Mouse (Mus musculus) MEL-GATA-1-ER (cell line): Measurements from ENCODE around the gene 3110018I06Rik.

Source experiments
- DNase-seq: peaks from one replicate; pipeline ENCODE4 v3.0.0-alpha.2; 2012; ENCODE audit warnings: low read depth; ENCODE audit errors: extremely low read depth

Gene 3110018I06Rik

GRCm38 (mm10) chr12:107488371-107488770, at the start of gene 3110018I06Rik:
Gene 3110018I06Rik, plus strand, starts transcription at chr12:107488632.
- no peak for DNase-seq

DNA sequence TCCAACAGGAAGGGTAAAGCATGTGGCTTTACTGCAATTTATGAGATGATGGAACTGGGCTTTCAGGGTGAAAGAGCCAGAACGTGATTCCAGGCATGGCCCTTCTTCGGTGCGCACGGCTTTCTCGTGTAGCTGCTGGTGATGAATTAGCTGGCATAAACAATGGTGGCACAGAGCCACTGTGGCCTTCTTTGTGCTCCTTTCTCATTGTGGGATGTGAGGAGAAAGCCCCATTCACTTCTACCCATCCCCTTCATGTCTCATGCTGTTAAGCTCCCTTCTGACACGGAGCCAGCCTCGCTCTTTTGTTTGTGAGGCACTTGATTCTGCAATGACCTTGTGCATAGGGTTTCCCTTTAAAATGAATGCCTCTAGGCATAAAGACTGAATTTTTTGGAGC, 43.8 kb upstream of the 3110018I06Rik start:
- no peak for DNase-seq

GRCm38 (mm10) chr12:107457835-107458234, 30.6 kb upstream of the 3110018I06Rik start:
- no peak for DNase-seq

DNA sequence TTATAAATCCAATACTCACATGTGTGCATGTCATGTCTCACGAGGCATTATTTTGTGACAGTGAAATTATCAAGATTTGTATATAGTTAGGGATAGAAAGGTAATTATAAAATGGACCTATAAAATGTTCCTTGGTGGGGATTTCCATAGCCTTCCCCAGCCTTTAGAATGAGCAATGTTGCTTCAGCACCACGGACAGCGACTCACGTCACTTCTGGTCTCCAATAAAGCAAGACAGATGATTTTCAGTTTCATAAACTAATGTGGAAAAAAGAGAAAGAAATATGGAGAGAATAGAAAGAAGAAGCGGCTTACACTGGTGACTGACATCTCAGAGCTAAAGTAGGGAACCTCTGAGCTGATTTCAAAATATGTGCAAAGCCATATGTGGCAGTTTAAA, 23.7 kb upstream of the 3110018I06Rik start:
- DNase-seq, result no peak

DNA sequence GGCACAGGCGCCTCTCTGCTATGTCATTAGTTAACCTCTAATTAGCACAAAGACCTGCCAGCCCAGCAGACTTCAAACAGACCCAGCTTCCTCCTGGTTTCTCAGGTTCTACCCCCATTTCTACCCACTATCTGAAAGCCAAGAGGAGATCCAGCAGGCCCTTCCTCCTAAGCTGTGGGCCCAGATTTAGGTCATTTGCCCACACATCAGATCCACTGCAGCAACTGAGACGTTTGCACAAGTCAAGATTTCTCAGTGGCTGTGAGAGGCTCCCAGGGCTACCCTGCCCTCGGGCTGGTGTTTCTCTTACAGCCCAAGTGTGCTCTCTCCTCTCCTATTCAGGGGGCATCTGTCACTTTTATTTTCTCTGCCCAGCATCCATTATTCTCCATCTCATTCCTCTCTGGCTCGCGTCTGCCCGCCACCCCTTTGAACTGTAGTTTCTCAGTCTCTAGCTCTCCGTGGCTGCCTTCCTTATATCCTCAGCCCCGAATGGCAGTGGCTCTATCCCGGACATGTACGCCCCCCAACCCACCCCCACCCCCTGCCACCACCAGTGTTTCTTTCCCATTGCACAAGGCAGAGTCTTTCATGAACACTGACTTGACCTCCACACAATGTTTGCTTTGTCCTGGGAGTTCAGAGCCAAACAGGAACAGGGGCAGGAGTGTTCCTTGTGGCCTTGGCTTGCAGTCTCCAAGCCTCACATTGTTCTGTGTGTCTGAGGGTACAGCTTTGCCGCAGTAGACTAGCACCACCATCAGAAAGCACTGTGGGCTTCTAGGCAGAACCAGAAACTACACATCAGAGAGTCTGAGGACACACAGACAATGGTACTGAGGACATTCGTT, 11.8 kb upstream of the 3110018I06Rik start:
- no peak for DNase-seq

DNA sequence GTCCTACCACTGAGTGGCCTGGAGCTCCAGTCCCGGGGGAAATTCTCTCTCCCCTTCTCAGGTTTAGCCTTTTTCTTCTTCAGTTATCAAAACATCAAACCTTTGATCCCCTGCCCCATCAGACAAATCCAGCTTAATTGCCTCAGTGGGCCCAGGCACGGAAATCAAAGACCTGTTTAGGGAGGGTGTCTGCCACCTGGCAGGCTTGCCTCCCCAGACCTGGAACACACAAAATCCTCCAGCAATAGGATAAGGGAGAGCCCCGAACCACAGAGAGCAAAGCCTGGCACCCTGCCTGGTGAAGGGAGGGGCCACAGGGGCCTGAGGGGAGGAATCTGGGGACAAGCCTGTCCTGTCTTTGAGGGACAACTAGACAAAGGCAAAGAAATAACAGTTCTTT, 9.1 kb upstream of the 3110018I06Rik start:
- no peak for DNase-seq

GRCm38 (mm10) chr12:107483031-107483430, 5.4 kb upstream of the 3110018I06Rik start:
- no peak for DNase-seq

DNA sequence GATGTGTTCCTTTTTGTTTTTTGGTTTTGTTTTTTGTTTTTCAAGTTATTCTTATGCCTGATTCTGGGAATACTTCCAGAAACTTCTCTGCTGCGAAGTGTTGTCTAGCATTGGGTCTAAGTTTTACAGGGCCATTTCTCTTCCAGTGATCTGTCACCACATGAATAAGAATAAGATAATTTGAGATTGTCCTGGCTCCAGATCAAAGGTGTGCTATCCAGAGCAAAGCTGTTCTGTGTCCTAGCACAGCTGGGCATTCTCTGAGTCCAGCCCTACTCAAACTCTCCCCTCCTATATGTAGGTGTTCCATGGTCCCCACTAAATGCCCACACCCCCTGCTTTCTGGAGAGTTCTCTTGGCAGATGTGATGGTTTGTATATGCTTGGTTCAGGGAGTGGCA, 2.9 kb downstream of the 3110018I06Rik start:
- no peak for DNase-seq

GRCm38 (mm10) chr12:107496924-107497323, 8.5 kb downstream of the 3110018I06Rik start:
- no peak for DNase-seq

- DNase-seq, result no peak
These were observed 21.3 kb downstream of the 3110018I06Rik start for GRCm38 (mm10) chr12:107509661-107510237.

GRCm38 (mm10) chr12:107511112-107511511, 22.7 kb downstream of the 3110018I06Rik start:
- no peak for DNase-seq

DNA sequence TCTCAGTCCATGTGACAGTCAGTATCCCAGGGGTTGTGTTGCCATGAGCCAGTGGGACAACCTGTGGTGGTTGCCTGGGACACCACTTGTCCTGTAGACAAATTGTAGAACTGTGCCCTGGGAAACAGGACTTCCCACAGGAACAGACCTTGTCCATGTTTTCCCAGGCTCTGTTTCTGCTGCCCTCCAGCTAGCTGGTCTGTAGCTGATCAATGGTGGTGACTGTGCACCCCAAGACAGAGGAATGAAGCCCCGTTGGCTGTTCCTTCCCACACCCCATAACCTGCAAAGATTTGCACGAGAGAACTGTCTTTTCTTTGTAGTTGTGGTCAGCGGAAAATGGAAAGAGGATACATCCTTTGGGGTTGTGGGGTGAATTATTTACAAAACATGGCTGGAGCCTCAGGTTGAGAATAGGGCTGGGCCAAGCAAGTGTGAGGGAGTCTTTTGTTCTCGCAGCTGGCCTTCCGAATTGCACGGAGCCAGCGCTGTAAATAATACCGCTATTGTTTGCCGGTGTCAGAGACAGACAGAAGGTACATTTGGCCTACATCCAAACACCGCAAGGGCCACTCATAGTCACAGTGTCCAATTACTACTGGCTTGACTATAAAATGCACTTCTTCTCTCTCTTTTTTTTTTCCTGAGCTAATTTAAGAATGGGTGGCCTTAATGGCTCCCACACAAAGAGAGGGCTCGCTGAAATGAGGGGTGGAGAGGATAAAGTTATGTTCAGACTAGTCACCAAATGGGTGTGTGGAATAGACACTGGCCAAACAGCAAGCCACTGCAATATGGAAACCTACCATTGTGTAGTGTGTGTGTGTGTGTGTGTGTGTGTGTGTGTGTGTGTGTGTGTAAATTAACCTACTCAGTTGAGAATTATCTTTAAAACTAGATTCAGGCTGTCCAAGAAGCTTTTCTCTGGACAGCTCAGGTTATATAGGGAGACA, 28.1 kb downstream of the 3110018I06Rik start:
- DNase-seq, result no peak

- no peak for DNase-seq
These were observed 32.5 kb downstream of the 3110018I06Rik start for GRCm38 (mm10) chr12:107520941-107521340.

- DNase-seq, result no peak
These were observed 40.0 kb downstream of the 3110018I06Rik start for GRCm38 (mm10) chr12:107528346-107528880.

GRCm38 (mm10) chr12:107532871-107533270, 44.4 kb downstream of the 3110018I06Rik start:
- DNase-seq, result no peak
